Mouse (Mus musculus) heart, embryonic 16.5 days (tissue): ENCODE measurements around the gene Oxnad1. TPM values are rescaled to one million over a fixed set of nuclear protein-coding genes. Genes with fewer than 3 reads are reported as not detected.

ENCODE experiments used
- ATAC-seq: fragments of 200-750 bp; cut with Nextera tagmentation; replicated peaks from 2 replicates; pipeline ENCODE4 v1.8.0; 2017; ENCODE audit warnings: moderate number of reproducible peaks; ENCODE audit not compliant: insufficient read depth, low FRiP score; ENCODE audit errors: extremely low read depth
- H3K27ac ChIP-seq: fragments of 300-500 bp; sonication (generic); 2 replicates; pipeline ENCODE4 v1.5.1; 2014; ENCODE audit warnings: mild to moderate bottlenecking, low read length, control low read depth, moderate library complexity
- H3K27me3 ChIP-seq: fragments of 300-500 bp; sonication (generic); 2 replicates; pipeline ENCODE4 v1.6.1; 2014; ENCODE audit warnings: low read length, mixed read lengths; ENCODE audit not compliant: control insufficient read depth, insufficient read depth
- H3K36me3 ChIP-seq: fragments of 300-500 bp; sonication (generic); 2 replicates; pipeline ENCODE4 v1.6.1; 2014; ENCODE audit not compliant: control insufficient read depth, insufficient read depth
- H3K4me1 ChIP-seq: fragments of 300-500 bp; sonication (generic); 2 replicates; pipeline ENCODE4 v1.6.1; 2014; ENCODE audit warnings: low read length, mixed read lengths; ENCODE audit not compliant: control insufficient read depth, insufficient read depth
- H3K4me2 ChIP-seq: fragments of 300-500 bp; sonication (generic); 2 replicates; pipeline ENCODE4 v1.6.1; 2014; ENCODE audit warnings: low read depth, mild to moderate bottlenecking, control low read depth, low read length
- H3K4me3 ChIP-seq: fragments of 300-500 bp; sonication (generic); 2 replicates; pipeline ENCODE4 v1.5.1; 2014; ENCODE audit warnings: mild to moderate bottlenecking, control low read depth, low read length
- H3K9ac ChIP-seq: fragments of 300-500 bp; sonication (generic); 2 replicates; pipeline ENCODE4 v1.6.1; 2014; ENCODE audit warnings: low read length, control low read depth
- H3K9me3 ChIP-seq: fragments of 300-500 bp; sonication (generic); replicated peaks from 2 replicates; pipeline ENCODE4 v1.6.1; 2016; ENCODE audit warnings: low read length; ENCODE audit not compliant: control insufficient read depth
- WGBS: fragments of 180-500 bp; shearing (Covaris S2); extraction: QIAGEN DNeasy Blood & Tissue Kit; methylation state at CpG from one replicate; pipeline ENCODE4 v1.1.7; 2014; 5-methylcytosine and 5-hydroxymethylcytosine counted together
- polyA plus RNA-seq: library from polyadenylated mRNA; unstranded; fragments of >200 nt; fragmentation: Nextera tagmentation; extraction: Ambion mirVana; gene quantifications from 2 replicates; pipeline ENCODE4 v1.2.1, GENCODE M21; 2015

Gene Oxnad1
- polyA plus RNA-seq, 1 experiment from 2014 or later = 51.6 TPM

DNA sequence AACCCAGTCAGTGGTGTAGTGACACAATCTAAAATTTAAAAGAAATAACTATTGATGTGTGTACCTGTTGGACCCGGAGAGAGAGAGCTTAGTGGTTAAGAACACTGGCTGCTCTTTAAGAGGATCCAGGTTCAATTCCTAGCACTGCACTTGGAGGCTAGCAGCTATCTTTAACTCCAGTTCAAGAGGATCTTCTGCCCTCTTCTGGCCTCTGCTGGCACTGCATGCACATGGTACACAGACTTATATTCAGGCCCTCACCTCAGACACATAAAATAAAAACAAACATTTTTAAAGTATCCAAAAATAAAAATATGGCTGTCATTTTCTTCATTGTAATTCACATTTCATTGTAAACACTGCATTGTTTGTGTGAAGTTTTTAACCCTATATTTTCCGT lies 28.5 kb upstream of the Oxnad1 start:
- H3K4me3 ChIP-seq = no peak overlapping the region
- peaks cover 11% of the 10 kb centered on the region for H3K4me1 ChIP-seq
- no peak for ATAC-seq
- H3K4me2 ChIP-seq = no peak overlapping the region
- H3K27ac ChIP-seq = no peak overlapping the region
- H3K9ac ChIP-seq = no peak overlapping the region
- H3K36me3 ChIP-seq = no peaks in the 10 kb centered on the region
- H3K9me3 ChIP-seq = no peaks in the 10 kb centered on the region; the same call in 1 of the 2 replicates
- H3K27me3 ChIP-seq = no peaks in the 10 kb centered on the region
- 92% methylated on average over 2 of the region's 2 CpGs for WGBS

DNA sequence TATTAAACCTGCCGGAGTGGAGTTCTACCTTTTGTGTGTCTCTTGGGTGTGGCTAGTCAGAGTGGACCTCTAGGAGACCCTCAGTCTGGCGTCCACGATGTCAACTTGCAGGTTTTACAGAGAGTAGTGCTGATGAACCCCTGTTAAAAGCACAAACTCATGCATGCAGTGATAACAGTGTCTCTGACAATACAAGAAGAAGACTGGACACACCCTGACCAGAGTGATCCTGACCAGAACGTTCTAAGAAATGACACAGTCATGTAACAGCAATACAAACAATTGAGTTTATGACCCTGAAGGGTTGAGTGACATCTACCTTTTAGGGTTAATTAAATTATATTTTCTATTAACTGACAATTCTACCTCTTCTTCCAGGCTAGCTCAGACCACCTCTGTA lies 27.5 kb upstream of the Oxnad1 start:
- WGBS = 77% methylated on average over 4 of the region's 4 CpGs
- Histone ChIP-seq H3K9me3 (no peaks in the 10 kb centered on the region; the same call in 1 of the 2 replicates), H3K4me1 (peaks cover 11% of the 10 kb centered on the region), H3K27ac (no peak overlapping the region), H3K36me3 (no peaks in the 10 kb centered on the region), H3K4me2 (no peak overlapping the region), H3K9ac (no peak overlapping the region), H3K4me3 (no peak overlapping the region), H3K27me3 (no peaks in the 10 kb centered on the region)
- ATAC-seq = no peak

DNA sequence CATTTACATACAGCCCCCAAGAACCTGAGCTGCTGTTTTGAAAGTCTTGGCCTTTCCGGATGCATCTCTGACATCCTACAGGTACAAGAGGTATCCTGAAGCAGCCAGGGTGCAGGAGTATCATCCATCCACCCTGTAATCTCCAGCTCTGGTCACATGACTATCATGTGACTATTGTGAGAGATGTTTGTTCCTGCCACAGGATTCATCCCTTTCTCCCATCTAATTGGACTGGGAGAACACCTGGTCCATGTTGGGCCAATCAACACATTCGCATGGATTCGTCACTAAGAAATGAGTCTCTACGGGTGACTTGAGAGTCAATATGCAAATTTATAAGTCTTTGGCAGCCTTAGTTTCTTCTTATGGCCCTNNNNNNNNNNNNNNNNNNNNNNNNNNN lies 23.8 kb upstream of the Oxnad1 start:
- no peak overlapping the region for H3K9ac ChIP-seq
- no peaks in the 10 kb centered on the region for H3K36me3 ChIP-seq
- no peak overlapping the region for H3K4me2 ChIP-seq
- no peak overlapping the region for H3K27ac ChIP-seq
- 82% methylated on average over 4 of the region's 4 CpGs for WGBS
- no peak for ATAC-seq
- H3K4me1 ChIP-seq = no peaks in the 10 kb centered on the region
- no peaks in the 10 kb centered on the region for H3K27me3 ChIP-seq
- H3K9me3 ChIP-seq = peaks cover 10% of the 10 kb centered on the region
- no peak overlapping the region for H3K4me3 ChIP-seq

DNA sequence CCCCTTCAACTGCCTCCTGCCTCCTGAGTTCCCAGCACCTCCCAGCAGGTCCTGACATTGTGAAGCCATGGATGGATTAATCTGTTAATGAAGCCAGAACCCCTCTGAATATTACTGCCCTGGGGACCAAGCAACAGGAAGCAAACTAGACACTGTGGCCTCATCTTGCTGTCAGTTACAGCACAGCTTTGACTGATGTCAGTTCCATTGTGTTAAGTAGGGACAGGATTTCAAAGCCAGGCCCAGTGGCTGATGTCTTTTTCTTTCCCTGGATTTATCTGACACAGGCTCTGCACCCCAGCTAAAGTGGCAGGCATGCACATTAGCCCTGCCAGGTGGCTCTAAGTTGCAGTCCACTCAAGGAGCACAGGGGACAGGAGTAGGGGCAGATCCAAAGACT lies 12.4 kb upstream of the Oxnad1 start:
- Histone ChIP-seq H3K36me3 (no peaks in the 10 kb centered on the region), H3K27ac (peak overlapping the region; percentile 79)
- no peak for ATAC-seq

DNA sequence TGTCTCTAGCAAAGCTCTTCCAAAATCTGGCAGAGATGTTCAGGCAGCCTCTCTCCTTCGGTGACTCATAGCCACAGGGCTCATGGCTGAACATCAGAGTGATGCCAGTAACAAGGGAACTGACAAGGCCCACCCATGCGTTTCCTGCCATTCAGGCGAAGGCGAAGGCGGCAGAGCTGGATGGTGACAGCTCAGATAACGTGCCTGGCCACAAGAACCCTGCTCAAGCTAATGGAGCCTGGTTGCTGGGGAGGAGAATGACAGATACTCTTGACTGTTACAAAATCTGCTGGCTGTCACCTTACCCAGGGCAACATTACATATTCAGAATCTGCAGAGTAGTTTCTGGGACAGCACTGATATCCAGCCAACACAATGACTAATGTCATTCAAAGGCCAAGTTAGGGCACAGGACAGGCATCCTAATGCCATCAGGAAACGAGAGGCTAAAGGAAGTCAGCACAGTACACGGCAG lies 11.9 kb upstream of the Oxnad1 start:
- Histone ChIP-seq H3K9ac (no peak overlapping the region), H3K4me1 (peaks cover 19% of the 10 kb centered on the region), H3K27me3 (no peaks in the 10 kb centered on the region), H3K4me2 (0 out of 2 replicates have a peak overlapping the region, but pooled peaks have one; percentile 5), H3K36me3 (no peaks in the 10 kb centered on the region), H3K4me3 (no peak overlapping the region), H3K9me3 (no peaks in the 10 kb centered on the region), H3K27ac (peak overlapping the region; percentile 79)
- WGBS = 8% methylated on average over 8 of the region's 8 CpGs
- peak; percentile 87 for ATAC-seq

More for the DNA sequence above, 12.4 kb upstream of the Oxnad1 start:
- H3K4me2 ChIP-seq = no peak overlapping the region
- H3K9me3 ChIP-seq = no peaks in the 10 kb centered on the region
- no peaks in the 10 kb centered on the region for H3K27me3 ChIP-seq
- no peak overlapping the region for H3K4me3 ChIP-seq
- H3K4me1 ChIP-seq = peaks cover 19% of the 10 kb centered on the region
- no peak overlapping the region for H3K9ac ChIP-seq

DNA sequence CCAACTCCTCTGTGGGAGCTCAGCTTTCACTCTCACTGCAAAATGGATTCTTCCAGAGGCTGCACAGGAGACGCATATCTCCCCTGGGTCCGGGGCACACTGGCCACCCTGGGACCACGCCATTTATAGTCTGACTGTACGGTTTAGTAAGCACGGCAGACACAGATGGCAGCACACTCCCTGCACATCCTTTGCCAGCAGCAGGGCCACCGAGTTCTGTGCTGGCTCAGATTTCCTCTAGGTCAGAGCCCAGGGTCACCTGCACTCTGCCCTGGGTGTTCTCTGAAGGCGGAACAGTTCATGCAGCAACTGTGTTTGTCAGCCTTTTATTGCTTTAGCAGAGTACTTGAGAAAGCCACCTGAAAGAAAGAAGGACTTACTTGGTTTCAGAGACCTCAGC lies 11.3 kb upstream of the Oxnad1 start:
- no peak for ATAC-seq
- Histone ChIP-seq H3K27ac (peak overlapping the region; percentile 79), H3K27me3 (no peaks in the 10 kb centered on the region), H3K9ac (no peak overlapping the region), H3K4me3 (no peak overlapping the region), H3K9me3 (no peaks in the 10 kb centered on the region), H3K36me3 (no peaks in the 10 kb centered on the region), H3K4me2 (no peak overlapping the region), H3K4me1 (peaks cover 19% of the 10 kb centered on the region)
- 53% methylated on average over 7 of the region's 7 CpGs for WGBS

DNA sequence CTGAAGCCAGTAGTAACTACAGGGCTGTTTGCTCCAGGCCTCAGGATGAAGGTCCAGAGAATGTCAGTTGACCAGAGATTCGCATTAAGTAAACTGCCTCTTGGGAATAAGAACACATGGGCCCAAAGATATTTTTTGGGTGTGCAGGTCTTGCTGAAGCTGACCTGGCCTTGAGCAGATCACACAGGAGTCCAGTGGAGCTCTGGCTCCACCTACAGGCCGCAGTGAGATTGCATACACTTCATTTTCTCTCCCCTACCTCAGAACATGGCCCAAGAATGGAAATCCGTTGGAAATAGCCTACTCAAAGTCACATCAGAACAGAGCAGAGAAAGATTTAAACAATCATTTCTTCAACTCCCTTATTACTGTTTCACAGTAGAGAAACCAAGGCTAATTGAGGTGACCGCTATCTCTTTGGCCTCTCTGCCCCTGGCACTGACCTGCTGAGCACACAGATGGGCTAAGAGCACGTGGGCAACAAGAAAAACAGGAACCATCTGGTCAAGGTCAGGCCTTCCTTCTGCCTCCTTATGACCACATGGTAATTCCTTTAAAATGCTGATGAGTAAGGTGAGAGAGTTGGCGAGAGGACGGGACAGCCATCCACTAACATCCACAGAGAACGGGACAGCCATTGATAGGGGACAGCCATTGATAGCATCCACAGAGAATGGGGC lies 8.1 kb upstream of the Oxnad1 start:
- 0 out of 2 replicates have a peak, but pooled peaks have one; percentile 12 for ATAC-seq
- Histone ChIP-seq H3K36me3 (peaks cover 9% of the 10 kb centered on the region), H3K27me3 (no peaks in the 10 kb centered on the region), H3K9me3 (no peaks in the 10 kb centered on the region), H3K27ac (no peak overlapping the region), H3K9ac (no peak overlapping the region), H3K4me3 (no peak overlapping the region), H3K4me1 (peaks cover 19% of the 10 kb centered on the region), H3K4me2 (no peak overlapping the region)
- WGBS = 49% methylated on average over 8 of the region's 8 CpGs

DNA sequence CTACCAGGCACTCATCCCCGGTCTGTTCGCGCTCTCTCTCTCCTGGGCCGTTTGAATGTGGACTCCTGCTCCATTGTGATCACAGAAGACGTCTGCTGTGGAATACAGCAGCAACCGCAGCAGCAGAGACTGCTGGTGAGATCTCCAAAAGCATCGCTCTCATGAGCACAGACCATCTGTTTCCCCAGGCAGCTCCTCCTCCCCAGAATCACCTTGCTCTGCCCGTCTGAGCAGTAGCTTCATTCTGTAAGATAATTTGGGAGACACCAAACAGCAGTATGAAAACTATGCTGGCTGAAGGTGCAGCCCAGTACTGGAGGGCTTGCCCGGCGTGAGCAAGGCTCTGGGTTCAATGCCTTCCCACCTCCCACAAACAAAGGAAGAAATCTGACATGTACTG lies 4.1 kb upstream of the Oxnad1 start:
- peaks cover 3% of the 10 kb centered on the region; the same call in 1 of the 2 replicates for H3K4me1 ChIP-seq
- no peaks in the 10 kb centered on the region for H3K27me3 ChIP-seq
- WGBS = 76% methylated on average over 10 of the region's 10 CpGs
- H3K4me2 ChIP-seq = no peak overlapping the region
- no peak overlapping the region for H3K4me3 ChIP-seq
- peaks cover 17% of the 10 kb centered on the region for H3K36me3 ChIP-seq
- H3K27ac ChIP-seq = no peak overlapping the region
- ATAC-seq = no peak
- no peak overlapping the region for H3K9ac ChIP-seq
- H3K9me3 ChIP-seq = no peaks in the 10 kb centered on the region

DNA sequence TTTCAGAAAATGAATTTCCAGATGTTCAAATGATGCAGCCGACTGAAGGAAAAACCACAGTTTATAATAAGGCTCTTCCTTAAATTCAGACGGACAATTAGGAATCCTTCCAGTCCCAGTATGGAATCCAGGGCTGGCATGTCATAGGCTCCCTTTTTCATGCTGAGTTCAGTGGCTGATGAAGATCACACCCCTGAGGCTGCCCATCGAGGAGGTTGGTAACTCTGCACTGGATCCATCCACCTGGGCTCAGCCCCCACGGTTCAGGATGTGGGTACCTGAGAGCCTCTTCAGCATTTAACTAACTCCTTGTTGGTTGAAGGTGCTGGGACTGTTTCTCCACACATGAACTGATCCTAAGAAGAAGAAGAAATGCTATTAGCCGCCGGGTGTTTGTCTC lies 2.3 kb upstream of the Oxnad1 start:
- Histone ChIP-seq H3K27ac (no peak overlapping the region), H3K4me1 (peaks cover 11% of the 10 kb centered on the region), H3K9ac (no peak overlapping the region), H3K36me3 (peaks cover 17% of the 10 kb centered on the region), H3K27me3 (no peaks in the 10 kb centered on the region), H3K9me3 (no peaks in the 10 kb centered on the region), H3K4me2 (no peak overlapping the region), H3K4me3 (no peak overlapping the region)
- 92% methylated on average over 6 of the region's 6 CpGs for WGBS
- no peak for ATAC-seq
